Mouse (Mus musculus) MEL (cell line): ENCODE results near the gene Focad.

ENCODE experiments used
- CTCF ChIP-seq, 3 experiments: IDR thresholded peaks in 2 of 3; conservative IDR thresholded peaks in 1 of 3; 2 replicates each; pipeline ENCODE4 v1.5.1; 2011 to 2012; ENCODE audit warnings: low read length in 3 of 3, low read depth in 2 of 3, mild to moderate bottlenecking in 2 of 3, improper control_type of control experiment in 1 of 3, inconsistent platforms in 1 of 3, mixed read lengths in 1 of 3, moderate library complexity in 1 of 3; ENCODE audit not compliant: control insufficient read depth in 1 of 3, insufficient read depth in 1 of 3, poor library complexity in 1 of 3, severe bottlenecking in 1 of 3
- MEF2A ChIP-seq: IDR thresholded peaks from 2 replicates; pipeline ENCODE4 v1.6.1; 2014; ENCODE audit warnings: low read depth, mild to moderate bottlenecking, inconsistent platforms, low read length, improper control_type of control experiment; ENCODE audit not compliant: poor library complexity, insufficient replicate concordance, severe bottlenecking; ENCODE audit errors: extremely low read depth
- POLR2A ChIP-seq, 2 experiments: IDR thresholded peaks; 2 replicates each; pipeline ENCODE4 v1.6.1; 2011 to 2012; ENCODE audit warnings: low read length in 2 of 2, mild to moderate bottlenecking in 2 of 2, control low read depth in 1 of 2, improper control_type of control experiment in 1 of 2, low read depth in 1 of 2, moderate library complexity in 1 of 2; ENCODE audit not compliant: control insufficient read depth in 1 of 2, insufficient read depth in 1 of 2, poor library complexity in 1 of 2
- POLR2AphosphoS5 ChIP-seq: IDR thresholded peaks from 2 replicates; pipeline ENCODE4 v1.6.1; 2012; ENCODE audit warnings: low read depth, borderline replicate concordance, mild to moderate bottlenecking, inconsistent platforms, low read length, moderate library complexity, mixed read lengths
- SMC3 ChIP-seq: IDR thresholded peaks from 2 replicates; pipeline ENCODE4 v1.6.1; 2011; ENCODE audit warnings: low read depth, low read length, improper control_type of control experiment
- TBP ChIP-seq: IDR thresholded peaks from 2 replicates; pipeline ENCODE4 v1.8.0; 2011; ENCODE audit warnings: low read depth, low read length, improper control_type of control experiment
- ZMIZ1 ChIP-seq: IDR thresholded peaks from 2 replicates; pipeline ENCODE4 v1.6.1; 2012; ENCODE audit warnings: low read depth, mild to moderate bottlenecking, inconsistent platforms, low read length, improper control_type of control experiment, moderate library complexity

DNA sequence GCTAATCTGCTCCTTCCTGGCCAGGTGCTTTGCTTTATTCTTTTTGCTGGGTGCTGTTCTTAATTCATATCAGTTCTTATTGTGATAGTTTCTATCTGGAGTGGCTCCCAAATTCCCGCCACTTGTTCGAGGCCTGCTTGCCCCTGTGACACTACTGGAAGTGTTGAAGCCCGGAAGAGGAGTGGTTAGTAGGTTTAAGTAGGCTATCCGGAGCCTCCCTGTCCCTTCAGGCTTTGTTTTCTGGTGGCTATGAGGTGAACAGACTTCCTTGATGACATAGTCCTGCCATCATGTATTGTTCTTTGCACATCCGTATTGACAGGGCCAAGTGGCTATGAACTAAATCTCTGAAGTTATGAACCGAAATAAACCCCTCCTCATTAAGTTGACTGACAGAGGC is 123.9 kb downstream of the Focad start:
- TF ChIP-seq MEF2A (no peak), SMC3 (no peak), POLR2A (IDR thresholded peaks at IDR 0.05; ENCODE audit: control insufficient read depth in 1 of 2, insufficient read depth in 1 of 2, low read depth in 1 of 2, low read length in 2 of 2, poor library complexity in 1 of 2) (no peak), TBP (no peak), CTCF (IDR thresholded peaks at IDR 0.05 in 2 of 3, conservative IDR thresholded peaks at IDR 0.05 in 1 of 3; ENCODE audit: control insufficient read depth in 1 of 3, insufficient read depth in 1 of 3, low read depth in 2 of 3, low read length in 3 of 3, poor library complexity in 1 of 3, severe bottlenecking in 1 of 3) (no peak), ZMIZ1 (no peak), POLR2AphosphoS5 (no peak)
